Comparison of ENCODE assay signal across 8 mouse cellular contexts in genomic region chr1:105711227-105711626, GRCm38 (mm10). TPM values are rescaled to one million over a fixed set of nuclear protein-coding genes. Genes with fewer than 3 reads are reported as not detected.
DNase-seq lines count a peak whose midpoint lies in the region; ATAC-seq and TF ChIP-seq lines count a peak whose summit lies in the region.

No protein-coding gene starts in this region.

- H3K36me3 ChIP-seq in intestine, postnatal 0 days (ENCODE audit: control insufficient read depth, insufficient read depth): peaks cover 35% of the 10 kb centered on the region
- peaks cover 8% of the 10 kb centered on the region; the same call in 1 of the 2 replicates for H3K36me3 ChIP-seq in intestine, embryonic 15.5 days

- 27% methylated on average over 1 of the region's 1 CpGs for WGBS in intestine, postnatal 0 days
- WGBS in intestine, embryonic 15.5 days: 42% methylated on average over 1 of the region's 1 CpGs

- peak; percentile 61 for TF ChIP-seq CTCF in intestine, postnatal 0 days (IDR thresholded peaks at IDR 0.05; ENCODE audit: low read depth)

- H3K27ac ChIP-seq in intestine, postnatal 0 days (ENCODE audit: low read depth, low read length): no peak overlapping the region
- H3K27ac ChIP-seq in intestine, embryonic 15.5 days: no peak overlapping the region

- H3K4me2 ChIP-seq in intestine, postnatal 0 days (replicated peaks; ENCODE audit: low read depth): no peak overlapping the region
- no peak overlapping the region for H3K4me2 ChIP-seq in intestine, embryonic 15.5 days (replicated peaks)

- DNase-seq in adrenal gland, postnatal 14 days: peak; percentile 29
- no peak for DNase-seq in adrenal gland, adult 18-20 months (ENCODE audit: low spot score in 2 of 2)
- peak; percentile 22 for DNase-seq in thymus, postnatal 14 days
- DNase-seq in thymus, adult 18-20 months: no peak
- DNase-seq in urinary bladder, adult 18-20 months (ENCODE audit: low spot score in 2 of 2): no peak

- no peak overlapping the region for H3K4me3 ChIP-seq in intestine, postnatal 0 days (ENCODE audit: low read depth, low read length)
- no peak overlapping the region for H3K4me3 ChIP-seq in intestine, embryonic 15.5 days (replicated peaks)

- H3K9ac ChIP-seq in intestine, postnatal 0 days (ENCODE audit: low read depth, low read length): no peak overlapping the region
- no peak overlapping the region for H3K9ac ChIP-seq in intestine, embryonic 15.5 days

- no peak for ATAC-seq in intestine, postnatal 0 days
- no peak for ATAC-seq in intestine, embryonic 15.5 days
- 0 out of 2 replicates have a peak, but pooled peaks have one; percentile 50 for ATAC-seq in megakaryocyte progenitor cell, adult 5-6 weeks (replicated peaks; ENCODE audit: poor library complexity)

- H3K4me1 ChIP-seq in intestine, postnatal 0 days (replicated peaks; ENCODE audit: control insufficient read depth, insufficient read depth, low read length): no peaks in the 10 kb centered on the region
- no peaks in the 10 kb centered on the region for H3K4me1 ChIP-seq in intestine, embryonic 15.5 days (replicated peaks)

- no peaks in the 10 kb centered on the region for H3K27me3 ChIP-seq in intestine, postnatal 0 days (replicated peaks; ENCODE audit: control insufficient read depth, insufficient read depth, low read length)
- H3K27me3 ChIP-seq in intestine, embryonic 15.5 days (replicated peaks): no peaks in the 10 kb centered on the region

- H3K9me3 ChIP-seq in intestine, postnatal 0 days (ENCODE audit: control insufficient read depth): no peaks in the 10 kb centered on the region
- no peaks in the 10 kb centered on the region for H3K9me3 ChIP-seq in intestine, embryonic 15.5 days

RNA-seq across cellular contexts. Expression of gene Relch, which starts 47.6 kb away (rescaled TPM):
- 33.5 and 41.6 TPM in 2 replicates for total RNA-seq in adrenal gland, postnatal 14 days (2021)
- total RNA-seq in adrenal gland, adult 18-20 months (2021): 10 to 100 TPM; 32.0 to 34.6 TPM
- 19.2 and 21.2 TPM in 2 replicates for polyA plus RNA-seq in intestine, postnatal 0 days (2015; fragmentation: Nextera tagmentation; extraction: Ambion mirVana)
- polyA plus RNA-seq in intestine, embryonic 15.5 days (2015; fragmentation: Nextera tagmentation; extraction: Ambion mirVana): 25.0 and 27.3 TPM in 2 replicates
- 55.3 and 63.4 TPM in 2 replicates for total RNA-seq in megakaryocyte progenitor cell, adult 5-6 weeks (2015)
- 38.2 and 44.2 TPM in 2 replicates for total RNA-seq in megakaryocyte progenitor cell, adult 5-6 weeks (2017)

RNA-seq across cellular contexts. Expression of gene Pign, which starts 47.8 kb away (rescaled TPM):
- total RNA-seq in adrenal gland, postnatal 14 days (2021): 31.0 and 34.6 TPM in 2 replicates
- total RNA-seq in adrenal gland, adult 18-20 months (2021): 10 to 100 TPM; 22.0 to 40.0 TPM
- 4.0 and 4.2 TPM in 2 replicates for polyA plus RNA-seq in intestine, postnatal 0 days (2015; fragmentation: Nextera tagmentation; extraction: Ambion mirVana)
- 10.3 and 12.7 TPM in 2 replicates for polyA plus RNA-seq in intestine, embryonic 15.5 days (2015; fragmentation: Nextera tagmentation; extraction: Ambion mirVana)
- 28.5 and 32.8 TPM in 2 replicates for total RNA-seq in megakaryocyte progenitor cell, adult 5-6 weeks (2015)
- 32.9 and 73.1 TPM in 2 replicates for total RNA-seq in megakaryocyte progenitor cell, adult 5-6 weeks (2017)

Comparison
In these comparisons a context has a peak if more than half of its experiments do, and no peak if none do; other contexts are left out.
1. DNase-seq: peak in adrenal gland, postnatal 14 days (single experiment) and thymus, postnatal 14 days (single experiment); none in adrenal gland, adult 18-20 months (0 of 2), thymus, adult 18-20 months (0 of 2) and urinary bladder, adult 18-20 months (0 of 2).